Mouse (Mus musculus): ENCODE measurements around the gene Ncstn. TPM values are rescaled to one million over a fixed set of nuclear protein-coding genes. Genes with fewer than 3 reads are reported as not detected.

The Ncstn gene
- polyA plus RNA-seq, 1 experiment from 2014 or later, result 136 TPM

DNA sequence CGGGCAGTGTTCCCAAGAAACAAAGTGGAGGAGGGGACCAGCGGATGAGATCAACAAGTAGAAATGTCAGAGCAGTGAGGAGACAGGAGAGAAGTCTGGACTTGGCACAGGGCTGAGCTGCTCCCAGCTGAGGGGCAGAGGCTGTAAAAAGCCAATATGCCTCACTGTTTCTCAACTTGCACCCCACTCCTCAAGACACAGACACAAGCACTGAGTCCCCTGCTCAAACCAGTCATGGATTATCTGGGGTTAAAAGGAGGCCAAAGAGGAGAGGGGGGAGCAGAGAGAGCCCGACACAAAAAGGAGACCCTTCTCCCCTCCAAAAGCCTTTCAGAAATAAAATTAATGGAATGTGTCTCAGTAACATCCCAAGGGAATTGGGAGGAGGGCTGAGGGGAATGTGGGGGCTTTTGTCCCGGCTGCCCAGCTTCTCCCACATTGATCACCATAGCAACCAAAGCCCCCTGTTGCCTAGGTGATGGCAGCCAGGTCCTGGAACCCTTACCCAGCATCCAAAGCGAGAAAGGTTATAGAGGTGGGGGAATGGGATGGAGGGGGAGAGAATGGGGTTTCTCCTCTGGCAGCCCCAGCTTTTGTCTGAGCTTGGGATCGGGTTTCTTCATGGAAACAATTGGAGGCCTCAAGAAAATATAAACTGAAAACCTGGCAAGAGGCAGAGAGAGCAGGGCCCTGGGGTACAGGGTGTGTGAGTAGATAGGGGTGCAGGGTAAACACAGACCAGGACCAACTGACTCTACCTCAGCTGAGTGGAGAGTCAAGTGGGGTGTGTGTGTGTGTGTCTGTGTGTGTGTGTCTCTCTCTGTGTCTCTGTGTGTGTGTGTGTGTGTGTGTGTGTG lies 65.7 kb downstream of the Ncstn start:
- H3K27ac ChIP-seq (ENCODE audit: low read depth, low read length), result peak overlapping the region; percentile 55
- no peak overlapping the region for H3K4me2 ChIP-seq (replicated peaks; ENCODE audit: low read depth, low read length)
- H3K9ac ChIP-seq (ENCODE audit: low read depth, low read length), result 0 out of 2 replicates have a peak overlapping the region, but pooled peaks have one; percentile 12
- WGBS, result 30% methylated on average over 6 of the region's 6 CpGs
- H3K4me3 ChIP-seq (ENCODE audit: low read length), result no peak overlapping the region
- peaks cover 13% of the 10 kb centered on the region; the same call in 1 of the 2 replicates for H3K36me3 ChIP-seq (ENCODE audit: control insufficient read depth, insufficient read depth, low read length)
- peaks cover 29% of the 10 kb centered on the region for H3K4me1 ChIP-seq (ENCODE audit: control insufficient read depth, insufficient read depth, low read length)
- H3K9me3 ChIP-seq (ENCODE audit: control insufficient read depth, low read length), result no peaks in the 10 kb centered on the region
- no peaks in the 10 kb centered on the region for H3K27me3 ChIP-seq (ENCODE audit: control insufficient read depth, insufficient read depth, low read length)
- peak; percentile 36; the same call in 1 of the 2 replicates for ATAC-seq (ENCODE audit: low FRiP score, low TSS enrichment)

DNA sequence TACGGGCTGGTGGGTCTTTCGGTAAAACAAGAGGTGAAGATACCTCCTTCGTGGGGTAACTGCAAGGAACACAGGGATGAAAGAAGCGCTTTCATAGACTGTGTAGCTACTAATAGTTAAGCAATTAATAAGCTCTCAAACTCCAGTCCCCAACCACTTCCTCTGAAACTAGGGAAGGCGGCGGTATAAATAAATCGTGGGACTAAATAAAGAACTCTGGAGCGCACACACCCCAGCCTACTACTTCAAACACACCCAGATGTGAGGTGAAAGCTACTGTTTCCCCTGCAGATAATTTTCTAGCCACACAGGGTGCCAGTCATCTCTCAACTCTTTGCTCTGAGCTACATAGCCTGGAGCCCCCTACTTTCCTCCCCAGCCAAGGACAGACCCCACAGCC lies 66.6 kb downstream of the Ncstn start:
- Histone ChIP-seq H3K27me3 (ENCODE audit: control insufficient read depth, insufficient read depth, low read length) (no peaks in the 10 kb centered on the region), H3K36me3 (ENCODE audit: control insufficient read depth, insufficient read depth, low read length) (peaks cover 21% of the 10 kb centered on the region), H3K4me3 (ENCODE audit: low read length) (no peak overlapping the region), H3K9ac (ENCODE audit: low read depth, low read length) (no peak overlapping the region), H3K4me2 (replicated peaks; ENCODE audit: low read depth, low read length) (no peak overlapping the region), H3K27ac (ENCODE audit: low read depth, low read length) (peak overlapping the region; percentile 55; the same call in 1 of the 2 replicates), H3K4me1 (ENCODE audit: control insufficient read depth, insufficient read depth, low read length) (peaks cover 29% of the 10 kb centered on the region), H3K9me3 (ENCODE audit: control insufficient read depth, low read length) (no peaks in the 10 kb centered on the region)
- WGBS, result 54% methylated on average over 8 of the region's 8 CpGs
- ATAC-seq (ENCODE audit: low FRiP score, low TSS enrichment), result no peak

Other genes with a start within 250 kb of the Ncstn start
- gene Cd84, start 243.1 kb downstream of the Ncstn start, polyA plus RNA-seq (2014; fragmentation: Nextera tagmentation; extraction: Ambion mirVana), result 1.1 and 1.2 TPM in 2 replicates
- gene Gm10521, start 187.1 kb downstream of the Ncstn start, polyA plus RNA-seq (2014; fragmentation: Nextera tagmentation; extraction: Ambion mirVana), result not detected in 2 replicates
- 0.12 and 0.14 TPM in 2 replicates for gene Slamf6, start 165.3 kb downstream of the Ncstn start, polyA plus RNA-seq (2014; fragmentation: Nextera tagmentation; extraction: Ambion mirVana)
- gene Vangl2, start 54.4 kb downstream of the Ncstn start, polyA plus RNA-seq (2014; fragmentation: Nextera tagmentation; extraction: Ambion mirVana), result 18.2 and 19.0 TPM in 2 replicates
- gene Nhlh1, start 25.2 kb downstream of the Ncstn start, polyA plus RNA-seq (2014; fragmentation: Nextera tagmentation; extraction: Ambion mirVana), result not detected in 2 replicates
- 78.1 and 194 TPM in 2 replicates for gene Copa, start 266 bp downstream of the Ncstn start, polyA plus RNA-seq (2014; fragmentation: Nextera tagmentation; extraction: Ambion mirVana)
- gene Pex19, start 44.0 kb upstream of the Ncstn start, polyA plus RNA-seq (2014; fragmentation: Nextera tagmentation; extraction: Ambion mirVana), result 95.1 and 138 TPM in 2 replicates
- gene Dcaf8, start 65.3 kb upstream of the Ncstn start, polyA plus RNA-seq (2014; fragmentation: Nextera tagmentation; extraction: Ambion mirVana), result 78.3 and 114 TPM in 2 replicates
- gene Pea15a, start 124.0 kb upstream of the Ncstn start, polyA plus RNA-seq (2014; fragmentation: Nextera tagmentation; extraction: Ambion mirVana), result 56.0 and 87.0 TPM in 2 replicates
- gene Casq1, start 137.1 kb upstream of the Ncstn start, polyA plus RNA-seq (2014; fragmentation: Nextera tagmentation; extraction: Ambion mirVana), result 2.8 and 3.5 TPM in 2 replicates
- not detected in 2 replicates for gene Atp1a4, start 175.6 kb upstream of the Ncstn start, polyA plus RNA-seq (2014; fragmentation: Nextera tagmentation; extraction: Ambion mirVana)
- 39.5 and 53.1 TPM in 2 replicates for gene Igsf8, start 178.8 kb upstream of the Ncstn start, polyA plus RNA-seq (2014; fragmentation: Nextera tagmentation; extraction: Ambion mirVana)
- gene Atp1a2, start 215.3 kb upstream of the Ncstn start, polyA plus RNA-seq (2014; fragmentation: Nextera tagmentation; extraction: Ambion mirVana), result 0.66 and 0.96 TPM in 2 replicates
- 0.20 TPM in 1 of 2 replicates, not detected in the other for gene Kcnj9, start 246.5 kb upstream of the Ncstn start, polyA plus RNA-seq (2014; fragmentation: Nextera tagmentation; extraction: Ambion mirVana)